Mouse (Mus musculus) E14TG2a.4 (cell line): ENCODE results near the gene Gm45716.

Experiments
- CTCF ChIP-seq: conservative IDR thresholded peaks from 2 replicates; pipeline ENCODE4 v1.5.1; 2014; ENCODE audit warnings: low read length
- NANOG ChIP-seq: IDR thresholded peaks from 2 replicates; pipeline ENCODE4 v1.6.1; 2014; ENCODE audit warnings: borderline replicate concordance, low read length, mixed read lengths
- POU5F1 ChIP-seq: IDR thresholded peaks from 2 replicates; pipeline ENCODE4 v1.6.1; 2014; ENCODE audit warnings: low read length, borderline replicate concordance

DNA sequence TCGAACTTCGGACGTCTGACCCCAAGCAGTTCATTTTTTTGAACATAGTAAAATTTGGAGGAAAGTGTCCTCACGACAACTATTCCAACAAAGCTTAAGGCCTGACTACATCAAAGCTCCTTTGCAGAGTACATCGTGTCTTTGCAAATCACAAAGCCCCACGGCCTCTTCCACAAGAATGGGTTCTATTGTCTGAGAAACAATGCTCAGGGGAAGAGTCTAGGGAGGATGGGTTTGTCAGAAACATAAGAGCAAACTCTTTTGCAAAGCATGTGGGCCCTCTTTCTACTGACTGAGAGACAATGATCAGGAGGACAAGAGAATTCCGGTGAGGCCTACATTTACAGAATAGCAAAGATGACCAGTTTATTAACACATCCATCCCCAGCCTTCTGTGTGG, 26.8 kb downstream of the Gm45716 start:
- TF ChIP-seq CTCF (no peak), NANOG (peak; percentile 45; the same call in 1 of the 2 replicates), POU5F1 (no peak)
